Mouse (Mus musculus): ENCODE data around the gene Ints3. TPM values are rescaled to one million over a fixed set of nuclear protein-coding genes. Genes with fewer than 3 reads are reported as not detected.

Ints3 gene
- polyA plus RNA-seq, 1 experiment from 2014 or later = 31.7 TPM

GRCm38 (mm10) chr3:90465081-90465685 is 31.8 kb upstream of the Ints3 start:
- DNase-seq (ENCODE audit: low spot score) (peak; percentile 80), ATAC-seq (replicated peaks; ENCODE audit: low FRiP score, low TSS enrichment, low read depth) (peak; percentile 48)

GRCm38 (mm10) chr3:90464552-90465080 is 31.2 kb upstream of the Ints3 start:
- Histone ChIP-seq H3K27me3 (replicated peaks; ENCODE audit: control insufficient read depth, insufficient read depth, low read length) (peaks cover 34% of the 10 kb centered on the region), H3K9ac (ENCODE audit: low read length) (peak overlapping the region; percentile 46; the same call in 1 of the 2 replicates), H3K4me3 (ENCODE audit: low read depth, low read length) (peak overlapping the region; percentile 58), H3K36me3 (ENCODE audit: control insufficient read depth, insufficient read depth, low read length) (no peaks in the 10 kb centered on the region), H3K9me3 (ENCODE audit: control insufficient read depth, low read length) (no peaks in the 10 kb centered on the region), H3K4me2 (ENCODE audit: low read length) (peak overlapping the region; percentile 89), H3K27ac (ENCODE audit: low read depth) (no peak overlapping the region), H3K4me1 (replicated peaks; ENCODE audit: control insufficient read depth, insufficient read depth, low read length) (0 out of 2 replicates have a peak, but pooled peaks cover 2% of the 10 kb centered on the region)
- ATAC-seq (replicated peaks; ENCODE audit: low FRiP score, low TSS enrichment, low read depth) = 0 out of 2 replicates have a peak, but pooled peaks have one; percentile 22
- WGBS = 16% methylated on average over 37 of the region's 37 CpGs
- DNase-seq (ENCODE audit: low spot score) = peak; percentile 67

More at GRCm38 (mm10) chr3:90465081-90465685, 31.8 kb upstream of the Ints3 start:
- Histone ChIP-seq H3K9ac (ENCODE audit: low read length) (peak overlapping the region; percentile 46), H3K4me3 (ENCODE audit: low read depth, low read length) (peak overlapping the region; percentile 58), H3K27me3 (replicated peaks; ENCODE audit: control insufficient read depth, insufficient read depth, low read length) (peaks cover 34% of the 10 kb centered on the region), H3K36me3 (ENCODE audit: control insufficient read depth, insufficient read depth, low read length) (no peaks in the 10 kb centered on the region), H3K4me1 (replicated peaks; ENCODE audit: control insufficient read depth, insufficient read depth, low read length) (0 out of 2 replicates have a peak, but pooled peaks cover 2% of the 10 kb centered on the region), H3K27ac (ENCODE audit: low read depth) (no peak overlapping the region), H3K4me2 (ENCODE audit: low read length) (peak overlapping the region; percentile 89), H3K9me3 (ENCODE audit: control insufficient read depth, low read length) (no peaks in the 10 kb centered on the region)
- WGBS = under 1% methylated on average over 75 of the region's 75 CpGs

- no peak overlapping the region for H3K4me3 ChIP-seq (ENCODE audit: low read depth, low read length)
- no peak overlapping the region for H3K27ac ChIP-seq (ENCODE audit: low read depth)
- 21% methylated on average over 7 of the region's 7 CpGs for WGBS
- H3K36me3 ChIP-seq (ENCODE audit: control insufficient read depth, insufficient read depth, low read length) = no peaks in the 10 kb centered on the region
- H3K4me1 ChIP-seq (replicated peaks; ENCODE audit: control insufficient read depth, insufficient read depth, low read length) = 0 out of 2 replicates have a peak, but pooled peaks cover 2% of the 10 kb centered on the region
- H3K4me2 ChIP-seq (ENCODE audit: low read length) = no peak overlapping the region
- ATAC-seq (replicated peaks; ENCODE audit: low FRiP score, low TSS enrichment, low read depth) (no peak), DNase-seq (ENCODE audit: low spot score) (no peak)
- H3K9me3 ChIP-seq (ENCODE audit: control insufficient read depth, low read length) = no peaks in the 10 kb centered on the region
- H3K9ac ChIP-seq (ENCODE audit: low read length) = no peak overlapping the region
- peaks cover 34% of the 10 kb centered on the region for H3K27me3 ChIP-seq (replicated peaks; ENCODE audit: control insufficient read depth, insufficient read depth, low read length)
These were observed 29.2 kb upstream of the Ints3 start for GRCm38 (mm10) chr3:90462579-90462978.

GRCm38 (mm10) chr3:90461935-90462334 is 28.5 kb upstream of the Ints3 start:
- peaks cover 34% of the 10 kb centered on the region for H3K27me3 ChIP-seq (replicated peaks; ENCODE audit: control insufficient read depth, insufficient read depth, low read length)

GRCm38 (mm10) chr3:90460315-90460714 is 26.9 kb upstream of the Ints3 start:
- H3K9me3 ChIP-seq (ENCODE audit: control insufficient read depth, low read length) = no peaks in the 10 kb centered on the region
- no peak for DNase-seq (ENCODE audit: low spot score)
- H3K4me1 ChIP-seq (replicated peaks; ENCODE audit: control insufficient read depth, insufficient read depth, low read length) = 0 out of 2 replicates have a peak, but pooled peaks cover 2% of the 10 kb centered on the region
- no peak for ATAC-seq (replicated peaks; ENCODE audit: low FRiP score, low TSS enrichment, low read depth)
- WGBS = 75% methylated on average over 5 of the region's 5 CpGs
- H3K4me2 ChIP-seq (ENCODE audit: low read length) = no peak overlapping the region
- H3K27me3 ChIP-seq (replicated peaks; ENCODE audit: control insufficient read depth, insufficient read depth, low read length) = peaks cover 25% of the 10 kb centered on the region
- H3K36me3 ChIP-seq (ENCODE audit: control insufficient read depth, insufficient read depth, low read length) = no peaks in the 10 kb centered on the region
- no peak overlapping the region for H3K27ac ChIP-seq (ENCODE audit: low read depth)
- H3K4me3 ChIP-seq (ENCODE audit: low read depth, low read length) = no peak overlapping the region
- no peak overlapping the region for H3K9ac ChIP-seq (ENCODE audit: low read length)

More at GRCm38 (mm10) chr3:90461935-90462334, 28.5 kb upstream of the Ints3 start:
- Histone ChIP-seq H3K9me3 (ENCODE audit: control insufficient read depth, low read length) (no peaks in the 10 kb centered on the region), H3K27ac (ENCODE audit: low read depth) (no peak overlapping the region), H3K4me3 (ENCODE audit: low read depth, low read length) (no peak overlapping the region), H3K4me2 (ENCODE audit: low read length) (no peak overlapping the region), H3K4me1 (replicated peaks; ENCODE audit: control insufficient read depth, insufficient read depth, low read length) (0 out of 2 replicates have a peak, but pooled peaks cover 2% of the 10 kb centered on the region), H3K9ac (ENCODE audit: low read length) (no peak overlapping the region), H3K36me3 (ENCODE audit: control insufficient read depth, insufficient read depth, low read length) (no peaks in the 10 kb centered on the region)
- DNase-seq (ENCODE audit: low spot score) (no peak), ATAC-seq (replicated peaks; ENCODE audit: low FRiP score, low TSS enrichment, low read depth) (no peak)
- WGBS = 92% methylated on average over 3 of the region's 3 CpGs

GRCm38 (mm10) chr3:90459727-90460126 is 26.3 kb upstream of the Ints3 start:
- Histone ChIP-seq H3K4me2 (ENCODE audit: low read length) (no peak overlapping the region), H3K4me1 (replicated peaks; ENCODE audit: control insufficient read depth, insufficient read depth, low read length) (no peaks in the 10 kb centered on the region), H3K27me3 (replicated peaks; ENCODE audit: control insufficient read depth, insufficient read depth, low read length) (peaks cover 19% of the 10 kb centered on the region), H3K4me3 (ENCODE audit: low read depth, low read length) (no peak overlapping the region), H3K27ac (ENCODE audit: low read depth) (no peak overlapping the region), H3K9ac (ENCODE audit: low read length) (no peak overlapping the region), H3K9me3 (ENCODE audit: control insufficient read depth, low read length) (no peaks in the 10 kb centered on the region), H3K36me3 (ENCODE audit: control insufficient read depth, insufficient read depth, low read length) (no peaks in the 10 kb centered on the region)
- DNase-seq (ENCODE audit: low spot score) (no peak), ATAC-seq (replicated peaks; ENCODE audit: low FRiP score, low TSS enrichment, low read depth) (no peak)
- 76% methylated on average over 9 of the region's 9 CpGs for WGBS

GRCm38 (mm10) chr3:90454931-90455330 is 21.5 kb upstream of the Ints3 start:
- no peak for DNase-seq (ENCODE audit: low spot score)
- no peaks in the 10 kb centered on the region for H3K4me1 ChIP-seq (replicated peaks; ENCODE audit: control insufficient read depth, insufficient read depth, low read length)
- H3K27ac ChIP-seq (ENCODE audit: low read depth) = no peak overlapping the region
- no peaks in the 10 kb centered on the region for H3K36me3 ChIP-seq (ENCODE audit: control insufficient read depth, insufficient read depth, low read length)
- H3K4me3 ChIP-seq (ENCODE audit: low read depth, low read length) = no peak overlapping the region
- 88% methylated on average over 14 of the region's 14 CpGs for WGBS
- H3K4me2 ChIP-seq (ENCODE audit: low read length) = no peak overlapping the region
- H3K9ac ChIP-seq (ENCODE audit: low read length) = no peak overlapping the region
- ATAC-seq (replicated peaks; ENCODE audit: low FRiP score, low TSS enrichment, low read depth) = no peak
- H3K9me3 ChIP-seq (ENCODE audit: control insufficient read depth, low read length) = no peaks in the 10 kb centered on the region
- H3K27me3 ChIP-seq (replicated peaks; ENCODE audit: control insufficient read depth, insufficient read depth, low read length) = no peaks in the 10 kb centered on the region

GRCm38 (mm10) chr3:90451396-90452095 is 18.1 kb upstream of the Ints3 start:
- no peaks in the 10 kb centered on the region for H3K36me3 ChIP-seq (ENCODE audit: control insufficient read depth, insufficient read depth, low read length)
- no peak overlapping the region for H3K27ac ChIP-seq (ENCODE audit: low read depth)
- ATAC-seq (replicated peaks; ENCODE audit: low FRiP score, low TSS enrichment, low read depth) (no peak), DNase-seq (ENCODE audit: low spot score) (no peak)
- H3K9me3 ChIP-seq (ENCODE audit: control insufficient read depth, low read length) = no peaks in the 10 kb centered on the region
- no peaks in the 10 kb centered on the region for H3K27me3 ChIP-seq (replicated peaks; ENCODE audit: control insufficient read depth, insufficient read depth, low read length)
- no peak overlapping the region for H3K4me3 ChIP-seq (ENCODE audit: low read depth, low read length)
- peak overlapping the region; percentile 36 for H3K4me2 ChIP-seq (ENCODE audit: low read length)
- H3K4me1 ChIP-seq (replicated peaks; ENCODE audit: control insufficient read depth, insufficient read depth, low read length) = peaks cover 6% of the 10 kb centered on the region; the same call in 1 of the 2 replicates
- no peak overlapping the region for H3K9ac ChIP-seq (ENCODE audit: low read length)
- WGBS = 32% methylated on average over 10 of the region's 10 CpGs
